Mouse (Mus musculus): ENCODE results near the gene Bicc1.

The Bicc1 gene

GRCm38 (mm10) chr10:70939751-70940150 lies 219.7 kb downstream of the Bicc1 start:
- peak; percentile 20 for DNase-seq

DNA sequence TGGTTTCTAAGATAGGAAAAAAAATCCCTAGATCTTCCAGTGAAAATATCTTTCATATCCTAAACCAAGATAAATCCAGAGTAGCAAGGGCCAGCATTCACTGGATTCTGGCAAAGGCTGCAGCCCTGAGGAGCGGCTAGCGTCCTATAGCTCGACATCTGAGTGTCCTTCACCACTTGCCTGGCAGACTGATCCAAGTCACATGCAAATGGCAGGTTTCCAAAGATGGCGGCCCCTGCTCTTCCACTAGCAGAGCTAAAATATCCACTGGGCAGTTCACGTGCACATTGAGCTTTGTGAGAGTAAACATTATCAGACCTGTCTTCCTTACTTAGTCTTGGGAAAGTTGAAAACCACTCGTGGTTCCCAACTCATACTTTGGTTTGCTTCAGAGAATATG lies 222.1 kb downstream of the Bicc1 start:
- no peak for DNase-seq

DNA sequence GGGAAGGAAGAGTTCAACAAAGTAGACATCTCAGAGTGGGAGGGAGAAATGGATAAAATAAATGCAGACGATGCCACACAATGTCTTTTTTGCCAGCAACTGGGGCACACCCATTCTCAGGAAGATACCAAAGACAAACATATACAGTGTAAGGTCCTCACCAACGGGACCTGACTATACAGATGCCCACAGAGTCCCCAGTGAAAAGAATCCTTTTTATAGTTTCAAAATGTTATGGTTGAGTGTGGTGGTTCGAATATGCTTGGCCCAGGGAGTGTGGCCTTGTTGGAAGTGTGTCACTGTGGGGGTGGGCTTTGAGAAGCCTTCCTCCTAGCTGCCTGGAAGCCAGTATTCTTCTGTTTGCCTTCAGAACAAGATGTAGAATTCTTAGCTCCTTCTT lies 223.5 kb downstream of the Bicc1 start:
- DNase-seq, result no peak

GRCm38 (mm10) chr10:70926126-70926525 lies 233.4 kb downstream of the Bicc1 start:
- DNase-seq, result no peak

GRCm38 (mm10) chr10:70924348-70924747 lies 235.2 kb downstream of the Bicc1 start:
- DNase-seq, result no peak

DNA sequence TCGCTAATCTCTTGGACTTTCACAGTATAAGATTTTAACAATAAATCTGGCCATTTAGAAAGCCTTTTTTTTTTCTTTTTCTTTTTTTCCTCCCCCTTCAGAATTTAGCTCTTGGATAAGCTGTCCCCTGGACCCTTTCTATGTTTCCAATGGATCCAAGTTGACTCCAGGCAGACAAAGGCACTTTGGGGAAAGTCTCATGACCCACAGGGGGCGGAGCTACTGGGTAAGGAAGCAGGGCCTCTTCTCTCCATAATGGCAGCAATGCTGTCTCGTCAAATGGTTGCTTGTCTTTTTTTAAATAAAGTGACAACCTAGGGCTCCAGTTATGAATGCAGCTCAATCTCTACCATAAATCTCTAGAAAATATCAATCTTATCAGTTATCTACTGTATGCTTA lies 235.6 kb downstream of the Bicc1 start:
- DNase-seq, result no peak

DNA sequence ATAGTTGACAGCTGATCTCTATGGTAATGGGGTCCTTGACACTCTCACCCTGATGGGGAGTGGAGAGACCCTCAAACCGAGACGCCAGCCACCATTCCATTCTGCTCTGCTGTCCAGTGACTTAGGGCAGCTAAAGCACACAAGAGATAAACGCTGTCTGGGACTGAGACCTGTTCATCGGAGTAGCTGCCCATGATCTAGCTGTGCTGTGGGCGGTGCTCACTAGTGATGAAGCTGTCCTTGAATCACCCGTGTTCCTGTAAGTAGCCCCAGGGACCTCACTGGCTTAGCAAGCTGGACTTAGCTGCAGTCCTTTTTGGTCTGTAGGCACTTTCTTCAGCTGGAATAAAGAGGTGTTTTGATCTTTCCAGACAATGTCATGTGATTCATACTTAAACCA lies 238.0 kb downstream of the Bicc1 start:
- no peak for DNase-seq

GRCm38 (mm10) chr10:70919851-70920250 lies 239.6 kb downstream of the Bicc1 start:
- no peak for DNase-seq

DNA sequence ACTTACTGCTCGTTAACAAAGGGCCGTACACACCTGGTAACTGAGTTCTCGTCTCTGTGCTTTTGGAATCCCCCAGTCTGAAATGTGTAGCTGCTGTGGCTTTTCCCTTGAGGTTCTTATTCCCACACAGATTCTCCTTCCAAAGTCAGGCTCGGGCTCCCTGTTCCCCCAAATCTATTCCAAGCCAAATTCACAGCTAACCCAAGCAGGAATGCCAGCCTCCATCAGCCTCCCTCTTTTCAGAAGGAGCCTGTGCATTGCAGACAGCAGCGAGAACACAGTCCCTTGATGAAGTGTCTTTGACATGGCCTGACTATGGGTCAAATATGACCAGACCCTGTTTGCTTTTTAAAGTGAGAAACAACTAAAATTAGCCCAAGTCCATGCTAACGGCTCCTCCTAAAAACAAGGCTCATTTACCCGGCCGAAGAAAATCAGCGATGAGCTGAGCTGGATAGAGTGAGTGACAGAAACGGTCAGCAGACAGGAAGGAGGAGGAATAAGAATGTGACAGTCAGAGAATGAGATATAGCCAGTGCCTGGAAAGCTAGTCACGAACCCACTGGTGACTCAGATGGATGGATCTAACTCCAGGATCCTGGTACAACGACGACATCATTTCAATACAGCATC lies 240.4 kb downstream of the Bicc1 start:
- DNase-seq, result no peak

DNA sequence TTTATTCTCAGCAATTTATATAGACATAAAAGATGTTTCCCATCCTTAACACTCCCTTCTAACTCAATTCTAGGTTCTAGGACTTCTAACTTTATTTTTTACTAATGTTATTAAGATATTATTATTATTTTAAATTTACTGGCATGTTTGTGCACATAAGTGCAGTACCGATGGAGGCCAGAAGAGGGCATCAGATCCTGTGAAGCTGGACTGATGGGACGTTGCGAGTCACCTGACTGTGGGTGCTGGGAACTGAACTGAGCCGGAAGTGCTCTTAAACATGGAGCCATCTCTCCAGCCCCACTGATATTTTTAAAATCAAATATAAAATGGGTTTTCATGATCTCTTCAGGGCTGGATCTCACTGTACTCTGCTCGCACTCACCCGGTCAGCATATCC lies 242.8 kb downstream of the Bicc1 start:
- DNase-seq, result no peak

DNA sequence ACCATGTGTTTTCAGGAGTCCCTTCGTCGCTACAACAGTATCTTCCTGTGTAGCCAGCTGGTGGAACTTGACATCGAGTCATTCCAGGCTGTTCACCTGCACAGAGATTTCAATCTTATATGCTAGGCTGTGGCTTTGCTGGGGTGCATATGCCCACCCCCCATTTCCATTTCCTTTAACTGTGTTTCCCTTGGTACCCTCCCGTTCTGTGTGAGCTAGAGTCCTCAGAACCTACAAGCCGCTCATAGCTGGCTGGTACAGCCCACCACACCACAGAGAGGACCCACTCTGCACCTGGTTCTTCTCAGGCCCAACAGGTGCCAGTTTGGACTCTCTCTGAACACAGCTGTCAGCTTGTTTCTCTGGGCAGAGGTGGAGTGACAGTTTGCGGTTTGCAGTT lies 244.4 kb downstream of the Bicc1 start:
- no peak for DNase-seq

GRCm38 (mm10) chr10:70903936-70904335 lies 255.6 kb downstream of the Bicc1 start:
- DNase-seq, result no peak

- no peak for DNase-seq
Measured at GRCm38 (mm10) chr10:70902751-70903485, 256.6 kb downstream of the Bicc1 start.

GRCm38 (mm10) chr10:70901193-70901875 lies 258.2 kb downstream of the Bicc1 start:
- DNase-seq, result no peak

DNA sequence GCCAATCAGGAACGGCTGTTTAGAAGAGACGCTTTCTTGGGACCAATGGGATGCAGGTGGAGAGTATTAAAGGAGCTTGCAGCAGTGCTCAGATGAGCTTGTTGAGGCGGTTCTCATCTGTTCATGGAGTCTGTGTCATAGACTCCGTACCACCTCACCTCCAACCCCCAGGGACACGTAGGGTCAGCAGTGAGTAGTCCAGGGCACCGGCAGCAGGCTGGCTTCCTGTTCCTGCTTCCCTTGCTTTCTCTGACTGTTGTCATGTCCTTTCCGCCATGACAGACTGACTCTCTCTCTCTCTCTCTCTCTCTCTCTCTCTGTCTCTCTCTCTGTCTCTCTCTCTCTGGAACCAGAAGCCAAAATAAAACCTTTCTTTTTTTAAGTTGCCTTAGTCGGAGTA lies 263.6 kb downstream of the Bicc1 start:
- DNase-seq, result no peak

DNA sequence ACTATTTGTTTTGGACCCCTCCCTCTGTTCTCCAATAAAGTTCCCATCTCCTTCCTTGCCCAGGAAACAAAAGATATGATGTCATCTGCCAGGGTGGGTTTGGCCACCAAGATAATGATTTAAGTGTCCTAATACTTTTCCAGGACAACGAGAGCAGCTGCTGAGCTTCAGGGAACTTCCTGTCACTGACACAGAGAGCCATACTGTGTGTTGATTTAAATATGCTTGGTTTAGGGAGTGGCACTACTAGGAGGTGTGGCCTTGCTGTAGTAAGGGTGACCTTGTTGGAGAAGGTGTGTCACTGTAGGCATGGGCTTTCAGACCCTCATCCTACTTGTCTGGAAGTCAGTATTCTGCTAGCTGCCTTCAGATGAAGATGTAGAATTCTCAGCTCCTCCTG lies 281.5 kb downstream of the Bicc1 start:
- DNase-seq, result no peak

- DNase-seq, result no peak
Measured at GRCm38 (mm10) chr10:70877631-70878030, 281.9 kb downstream of the Bicc1 start.

DNA sequence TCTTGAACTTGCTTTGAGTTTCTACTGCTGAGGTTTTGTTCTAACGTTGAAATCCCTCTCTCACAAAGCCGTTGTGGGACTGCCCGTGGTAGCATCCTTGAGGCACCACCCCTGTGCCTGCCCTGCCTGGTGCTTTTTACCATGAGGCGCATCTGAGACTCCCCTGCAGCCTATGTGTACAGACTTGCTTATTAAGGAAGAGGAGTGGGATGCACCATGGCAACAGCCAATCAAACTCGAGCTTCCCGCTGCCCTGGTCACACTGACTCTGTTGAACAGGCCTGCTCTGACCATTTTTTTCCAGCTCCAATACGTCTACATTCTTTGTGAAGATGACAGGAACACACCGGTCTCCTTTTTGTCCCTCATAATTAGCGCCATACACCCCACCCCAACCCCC lies 283.0 kb downstream of the Bicc1 start:
- no peak for DNase-seq

DNA sequence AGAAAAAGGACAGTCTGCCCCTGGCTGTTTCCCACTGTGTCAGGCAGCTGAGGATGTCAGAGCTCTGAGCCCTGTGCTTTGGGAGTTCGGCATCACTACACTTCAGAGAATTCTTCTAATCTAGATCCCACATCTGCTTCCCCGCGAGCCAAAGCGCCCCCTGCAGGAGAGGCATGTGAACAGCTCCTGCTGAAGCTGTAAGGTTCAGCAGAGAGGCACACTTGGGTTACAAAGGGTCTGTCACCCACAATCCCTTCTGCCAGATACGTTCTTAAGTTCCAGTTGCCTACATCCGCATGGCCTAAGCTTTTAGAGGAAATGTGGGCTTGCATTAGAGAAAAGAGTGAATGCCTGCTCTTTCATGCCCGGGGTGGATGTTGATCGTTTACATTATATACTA lies 283.4 kb downstream of the Bicc1 start:
- no peak for DNase-seq

GRCm38 (mm10) chr10:70874994-70875538 lies 284.4 kb downstream of the Bicc1 start:
- DNase-seq, result no peak

All from liver (tissue).